Mouse (Mus musculus) cerebellum, postnatal 4 days (tissue): ENCODE measurements at regions not wholly inside any gene's neighbourhood (a gene's known extent, or its start where the extent isn't known, plus 50 kb on each side); places are given as distances from the start of the nearest gene placed in this dataset.

Experiments used
- DNase-seq, 2 experiments: peaks; one replicate each; pipeline ENCODE4 v3.0.0; 2022; ENCODE audit warnings: low spot score in 2 of 2, mixed read lengths in 1 of 2

DNA sequence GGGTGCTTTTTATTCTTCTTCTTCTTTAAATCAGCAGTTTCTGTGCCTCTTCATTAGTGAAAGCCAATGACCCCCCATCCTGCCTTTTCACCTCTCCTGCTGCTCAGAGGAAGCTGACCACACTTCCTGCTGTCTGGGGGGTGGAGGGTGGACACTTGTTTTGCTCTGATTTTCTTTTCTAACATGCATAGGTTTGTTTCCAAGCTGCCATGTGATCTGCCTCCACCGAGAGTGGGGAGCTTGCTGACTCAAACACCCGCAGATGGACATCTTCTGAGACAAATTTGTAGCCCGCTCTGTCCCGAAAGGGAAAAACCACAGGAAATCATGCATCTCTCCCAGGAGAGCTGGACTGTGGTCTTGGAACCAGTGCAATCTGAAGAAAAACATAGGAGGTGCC lies 141.3 kb downstream of the Gm826 start:
- DNase-seq = no peak

- DNase-seq = no peak
These were observed 147.9 kb downstream of the Gm826 start for GRCm38 (mm10) chr2:160186106-160186505.

GRCm38 (mm10) chr2:160170975-160171515 lies 162.9 kb downstream of the Gm826 start:
- DNase-seq = no peak

GRCm38 (mm10) chr2:160158599-160159261 lies 175.2 kb downstream of the Gm826 start:
- DNase-seq = no peak

GRCm38 (mm10) chr2:160153781-160154180 lies 180.2 kb downstream of the Gm826 start:
- DNase-seq = no peak

- DNase-seq = no peak
These were observed 181.9 kb downstream of the Gm826 start for GRCm38 (mm10) chr2:160152101-160152500.

DNA sequence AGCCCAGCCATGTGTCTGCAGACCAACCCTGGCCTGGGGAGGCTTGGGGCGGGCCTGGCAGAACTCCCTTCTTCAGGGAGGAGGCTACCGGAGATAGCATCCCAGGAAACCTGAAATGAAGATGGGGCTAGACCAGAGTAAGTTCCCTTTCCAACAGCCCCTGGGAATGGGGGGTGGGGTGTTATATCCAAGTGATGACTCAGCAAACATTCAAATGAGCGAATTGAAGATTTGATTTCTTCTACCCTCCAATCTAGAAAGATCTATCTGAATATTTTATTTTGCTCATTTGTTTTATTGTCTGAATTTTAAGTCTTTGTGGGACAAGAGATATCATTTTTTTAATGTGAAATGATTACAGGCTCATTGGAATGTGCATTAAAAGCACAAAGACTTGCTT lies 185.0 kb downstream of the Gm826 start:
- no peak for DNase-seq

GRCm38 (mm10) chr2:160148516-160148915 lies 185.4 kb downstream of the Gm826 start:
- no peak for DNase-seq

GRCm38 (mm10) chr2:160148031-160148430 lies 185.9 kb downstream of the Gm826 start:
- DNase-seq = no peak

DNA sequence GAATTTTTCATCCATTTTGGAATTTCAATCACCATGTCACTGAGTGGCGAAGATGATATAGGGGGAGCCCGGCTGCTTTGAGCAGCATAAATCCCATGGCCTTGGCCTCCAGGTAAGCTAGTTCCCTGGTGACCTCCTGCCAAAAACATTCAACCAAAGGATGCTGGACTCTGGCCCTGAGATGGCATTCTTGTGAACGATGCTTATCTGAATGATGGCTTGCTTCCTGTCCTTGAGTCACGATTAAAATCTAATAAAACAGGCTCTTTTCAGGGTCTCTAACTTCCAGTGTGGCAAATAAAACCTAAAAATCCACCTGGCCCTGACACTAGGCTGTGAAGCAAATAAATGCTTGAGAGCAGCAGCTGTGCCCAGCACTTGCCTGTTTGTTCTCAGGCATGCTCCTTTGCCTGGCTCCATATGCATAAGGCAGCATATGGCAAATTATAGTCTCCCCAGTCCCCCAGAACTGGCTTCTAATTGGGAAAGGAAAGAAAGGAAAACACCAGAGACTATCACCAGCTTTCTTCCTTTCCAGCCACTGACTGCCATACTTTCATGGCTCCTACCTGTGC lies 193.7 kb downstream of the Gm826 start:
- no peak for DNase-seq

DNA sequence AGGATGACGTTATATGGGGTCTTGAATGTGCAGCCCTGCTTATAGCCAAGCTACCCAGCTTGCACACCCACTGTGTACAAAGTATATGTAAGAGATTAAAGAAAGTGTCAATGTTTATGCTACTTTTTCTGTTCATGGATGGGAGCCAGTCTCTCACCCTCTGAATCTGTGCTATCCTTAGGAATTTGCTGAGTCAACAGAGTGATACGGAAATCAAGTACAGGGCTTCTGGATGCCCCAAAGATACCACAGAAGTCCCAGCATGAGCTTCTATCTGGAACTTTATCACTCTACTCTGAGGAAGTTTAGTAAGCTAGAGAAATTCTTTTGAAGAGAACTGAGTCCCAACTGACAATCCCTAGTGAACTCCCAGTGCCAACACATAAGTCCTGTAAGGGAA lies 195.9 kb downstream of the Gm826 start:
- DNase-seq = no peak

DNA sequence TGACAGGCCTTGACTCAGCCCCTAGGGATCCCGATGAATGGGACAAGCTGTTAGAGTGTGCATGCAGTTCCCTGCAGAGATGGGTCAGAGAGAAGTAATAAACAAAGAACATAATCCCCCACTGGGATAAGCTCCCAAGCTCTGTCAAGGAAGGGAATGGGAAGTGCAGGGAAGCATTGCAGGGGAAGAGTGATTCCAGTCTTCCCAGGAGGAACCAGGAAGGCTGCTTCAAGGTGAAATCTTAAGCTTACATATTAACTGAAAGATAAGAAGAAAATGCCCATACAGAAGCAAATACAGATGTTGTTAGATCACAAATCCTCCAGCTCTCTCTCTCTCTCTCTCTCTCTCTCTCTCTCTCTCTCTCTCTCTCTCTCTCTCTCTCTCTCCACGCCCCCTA lies 202.2 kb downstream of the Gm826 start:
- no peak for DNase-seq

DNA sequence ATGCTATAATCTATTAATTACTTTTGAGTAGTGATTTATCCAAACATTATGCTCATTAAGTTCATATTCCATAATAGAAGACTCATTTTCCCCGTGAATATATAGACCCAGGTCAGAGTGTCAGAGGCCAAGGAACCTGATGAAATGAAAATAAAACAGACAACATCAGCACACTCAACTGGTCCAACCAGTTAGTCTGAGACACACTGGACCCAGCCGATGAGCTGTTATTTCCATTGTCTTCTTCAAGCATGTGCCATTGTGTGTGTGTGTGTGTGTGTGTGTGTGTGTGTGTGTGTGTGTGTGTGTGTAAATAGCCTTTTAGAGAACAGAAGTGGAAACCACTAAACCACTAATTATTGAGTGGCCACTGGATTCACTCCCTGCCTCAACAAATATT lies 202.6 kb downstream of the Gm826 start:
- DNase-seq = no peak

DNA sequence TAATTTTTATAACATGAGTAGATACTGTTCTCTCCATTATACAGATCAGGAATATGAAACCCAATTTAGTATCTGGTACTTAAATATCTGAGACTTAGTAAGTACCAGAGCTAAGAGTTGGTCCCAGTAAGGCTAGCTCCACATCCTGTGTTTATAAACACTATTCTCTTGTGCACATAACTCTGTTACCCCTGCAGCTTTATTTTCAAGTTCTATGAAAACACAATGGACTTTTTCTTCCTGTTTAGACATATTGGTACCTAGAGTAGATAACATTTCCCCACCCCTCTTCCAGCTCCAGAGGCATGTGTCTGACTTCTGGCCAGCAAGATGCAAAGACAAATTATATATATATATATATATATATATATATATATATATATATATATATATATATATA lies 216.8 kb downstream of the Gm826 start:
- DNase-seq = no peak

GRCm38 (mm10) chr2:160111176-160111692 lies 222.7 kb downstream of the Gm826 start:
- no peak for DNase-seq

DNA sequence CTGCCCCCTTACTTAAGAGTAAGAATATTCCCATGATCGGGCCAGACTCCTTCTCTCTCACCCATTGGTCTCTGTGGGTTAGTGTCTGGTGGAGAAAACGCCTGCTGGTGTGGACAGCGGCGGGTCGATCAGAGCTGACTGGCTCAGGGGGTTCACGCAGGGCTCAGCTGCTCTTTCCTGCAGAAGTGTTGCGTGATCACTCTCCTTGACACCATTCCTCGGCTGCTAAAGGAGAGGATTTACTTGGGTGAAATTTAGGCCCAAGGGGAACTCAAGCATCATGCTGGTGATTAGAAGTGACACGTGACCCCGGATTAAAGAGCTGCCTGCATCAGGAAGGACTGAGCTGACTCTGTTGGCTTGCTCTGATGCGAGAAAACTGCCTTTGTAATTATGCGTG lies 240.9 kb downstream of the Gm826 start:
- DNase-seq = no peak

- DNase-seq = no peak
These were observed 248.0 kb downstream of the Gm826 start for GRCm38 (mm10) chr2:160085999-160086398.

DNA sequence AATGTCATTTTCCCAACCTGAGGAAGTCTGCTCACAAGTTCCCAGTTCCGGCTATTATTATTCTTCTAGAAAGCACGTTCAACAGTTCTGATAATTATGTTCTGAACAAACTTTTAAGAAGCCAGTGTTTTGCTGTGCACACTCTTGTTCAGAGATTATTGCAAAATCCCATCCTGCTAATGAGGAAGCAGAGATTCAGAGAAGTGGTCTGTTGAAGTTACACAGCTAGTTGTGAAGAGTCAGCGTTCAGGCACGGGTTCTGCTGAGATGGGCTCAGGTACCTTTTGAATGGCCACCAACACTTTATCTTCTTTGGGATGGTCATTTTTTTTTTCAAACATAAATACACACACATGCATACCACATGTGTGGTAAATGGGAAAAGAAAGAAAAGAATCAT lies 250.3 kb downstream of the Gm826 start:
- no peak for DNase-seq

DNA sequence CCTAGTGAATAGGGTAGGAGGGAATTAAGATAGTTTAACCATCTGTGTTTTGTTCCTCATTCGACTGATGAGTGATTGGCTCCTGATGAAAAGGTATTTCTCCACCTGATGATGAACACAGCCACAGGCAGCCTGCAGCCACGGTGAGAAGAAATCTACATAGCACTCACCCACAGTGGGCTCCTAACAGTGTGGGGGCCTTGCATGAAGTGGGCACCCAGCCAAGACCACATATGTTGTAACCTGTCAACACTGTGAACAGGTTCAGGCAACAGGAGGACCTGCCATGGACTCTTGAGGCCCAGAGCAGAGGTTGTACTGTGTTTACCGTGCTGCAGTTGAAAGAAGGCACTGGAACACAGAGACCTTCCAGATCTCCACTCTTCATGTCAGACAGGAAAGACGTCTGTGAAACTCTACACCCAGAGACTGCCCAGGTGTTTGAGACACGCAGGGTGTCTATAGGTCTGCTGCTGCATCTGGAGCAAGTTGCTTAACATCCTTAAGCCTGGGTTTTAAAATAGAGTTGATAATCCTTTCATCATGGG lies 251.8 kb downstream of the Gm826 start:
- DNase-seq = no peak

- no peak for DNase-seq
These were observed 258.3 kb downstream of the Gm826 start for GRCm38 (mm10) chr2:160075694-160076093.

GRCm38 (mm10) chr2:160070441-160070840 lies 263.5 kb downstream of the Gm826 start:
- no peak for DNase-seq

- DNase-seq = no peak
These were observed 265.2 kb downstream of the Gm826 start for GRCm38 (mm10) chr2:160068772-160069171.

DNA sequence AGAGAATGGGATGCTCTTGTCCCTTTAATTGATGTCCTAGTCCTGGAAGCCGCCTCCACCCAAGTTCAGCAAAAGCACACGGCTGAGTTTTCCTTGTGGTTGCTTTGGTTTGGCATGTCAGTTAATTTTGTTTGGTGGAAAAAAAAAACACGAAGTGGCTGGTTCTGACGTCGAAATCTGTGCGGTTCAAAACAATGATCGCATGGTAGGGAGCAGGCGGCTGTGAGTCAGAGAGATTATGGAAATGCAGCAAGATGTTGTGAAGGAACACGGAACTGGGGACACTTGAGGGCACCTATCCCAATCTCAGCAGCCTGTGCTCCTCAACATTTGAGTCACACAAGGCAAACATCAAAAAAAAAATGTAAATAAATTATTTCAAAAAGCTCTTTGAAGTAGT lies 266.1 kb downstream of the Gm826 start:
- DNase-seq = no peak
